Mouse (Mus musculus) hindbrain, postnatal 0 days (tissue): Measurements from ENCODE around the gene Tmem128. TPM values are rescaled to one million over a fixed set of nuclear protein-coding genes. Genes with fewer than 3 reads are reported as not detected.

Source experiments
- ATAC-seq: fragments of 200-750 bp; cut with Nextera tagmentation; 2 replicates; pipeline ENCODE4 v1.8.0; 2017; ENCODE audit warnings: mild to moderate bottlenecking, moderate TSS enrichment, moderate library complexity
- DNase-seq: peaks from one replicate; pipeline ENCODE4 v3.0.0-alpha.2; 2015; ENCODE audit warnings: low spot score
- H3K27ac ChIP-seq: fragments of 300-500 bp; sonication (generic); 2 replicates; pipeline ENCODE4 v1.5.1; 2014; ENCODE audit warnings: mild to moderate bottlenecking
- H3K27me3 ChIP-seq: fragments of 300-500 bp; sonication (generic); 2 replicates; pipeline ENCODE4 v1.6.1; 2014; ENCODE audit warnings: low read length, mixed read lengths; ENCODE audit not compliant: insufficient read depth
- H3K36me3 ChIP-seq: fragments of 300-500 bp; sonication (generic); 2 replicates; pipeline ENCODE4 v1.6.1; 2014; ENCODE audit warnings: low read length, mixed read lengths; ENCODE audit not compliant: insufficient read depth
- H3K4me1 ChIP-seq: fragments of 300-500 bp; sonication (generic); 2 replicates; pipeline ENCODE4 v1.6.1; 2014; ENCODE audit warnings: antibody characterized with exemption, low read length, mixed read lengths; ENCODE audit not compliant: insufficient read depth
- H3K4me2 ChIP-seq: fragments of 300-500 bp; sonication (generic); 2 replicates; pipeline ENCODE4 v1.6.1; 2014; ENCODE audit warnings: low read depth, mild to moderate bottlenecking, low read length, moderate library complexity, mixed read lengths
- H3K4me3 ChIP-seq: fragments of 300-500 bp; sonication (generic); 2 replicates; pipeline ENCODE4 v1.5.1; 2014; ENCODE audit warnings: low read length
- H3K9ac ChIP-seq: fragments of 300-500 bp; sonication (generic); replicated peaks from 2 replicates; pipeline ENCODE4 v1.6.1; 2014; ENCODE audit warnings: mild to moderate bottlenecking, low read length, moderate library complexity, mixed read lengths
- H3K9me3 ChIP-seq: fragments of 300-500 bp; sonication (generic); 2 replicates; pipeline ENCODE4 v1.6.1; 2016; ENCODE audit warnings: low read length, mixed read lengths
- CTCF ChIP-seq: IDR thresholded peaks from 2 replicates; pipeline ENCODE4 v1.5.1; 2016; ENCODE audit warnings: antibody characterized with exemption, control low read depth, low read depth
- WGBS: fragments of 180-500 bp; shearing (Covaris S2); extraction: QIAGEN DNeasy Blood & Tissue Kit; methylation state at CpG from one replicate; pipeline ENCODE4 v1.1.7; 2014; 5-methylcytosine and 5-hydroxymethylcytosine counted together
- polyA plus RNA-seq: library from polyadenylated mRNA; unstranded; fragments of >200 nt; fragmentation: Nextera tagmentation; extraction: Ambion mirVana; gene quantifications from 2 replicates; pipeline ENCODE4 v1.2.1, GENCODE M21; 2015
- total RNA-seq: library from RNA; depleted of rRNA; stranded (reverse); fragments of >200 nt; gene quantifications from 2 replicates; pipeline ENCODE4 v1.2.3, GENCODE M21; 2014; rRNA removed

Tmem128 gene
- total RNA-seq: 78.4 and 105 TPM in 2 replicates
- 108 and 114 TPM in 2 replicates for polyA plus RNA-seq

DNA sequence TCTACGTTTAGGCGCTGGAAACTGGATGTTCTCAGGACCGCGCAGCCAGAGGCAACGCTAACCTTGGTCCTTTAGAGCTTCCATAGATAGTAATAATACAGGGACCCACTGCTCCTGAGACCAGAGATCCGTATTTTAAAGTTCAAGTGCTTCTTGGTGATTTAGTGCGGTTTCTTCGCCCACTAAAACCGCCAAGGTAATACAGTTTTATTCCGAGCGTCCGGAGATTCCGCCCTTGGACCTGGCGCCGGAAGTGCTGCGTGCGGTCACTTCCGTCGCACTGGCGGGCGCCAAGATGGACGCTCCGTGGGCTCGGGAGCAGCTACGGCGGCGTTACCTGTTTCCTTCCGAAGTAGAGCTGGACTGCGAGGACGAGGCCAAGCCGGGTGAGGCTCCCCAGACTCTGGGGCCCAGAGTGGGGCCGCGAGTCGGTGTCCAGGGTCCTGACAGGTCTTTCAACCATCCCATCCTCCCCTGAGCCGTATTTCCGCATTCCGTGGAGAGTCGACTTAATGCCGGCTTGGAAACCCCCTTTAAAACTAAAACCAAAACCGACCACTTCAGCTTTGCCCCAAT, at the start of gene Tmem128:
Gene Tmem128 (plus strand): TSS at position 79 of the 576 bp plus-strand sequence.
- H3K4me3 ChIP-seq: peak within 1 kb of the TSS; percentile 97
- peak within 1 kb of the TSS; percentile 81 for H3K27ac ChIP-seq
- H3K27me3 ChIP-seq: no peaks in the 10 kb centered on the region
- peaks cover 17% of the 10 kb centered on the region for H3K36me3 ChIP-seq
- ATAC-seq: peak; percentile 84
- DNase-seq: peak; percentile 83
- no peak for TF ChIP-seq CTCF
- 0 out of 2 replicates have a peak, but pooled peaks cover 7% of the 10 kb centered on the region for H3K4me1 ChIP-seq
- under 1% methylated on average over 40 of the region's 40 CpGs for WGBS
- H3K9me3 ChIP-seq: no peaks in the 10 kb centered on the region
- H3K4me2 ChIP-seq: peak within 1 kb of the TSS; percentile 61
- peak within 1 kb of the TSS; percentile 80 for H3K9ac ChIP-seq

DNA sequence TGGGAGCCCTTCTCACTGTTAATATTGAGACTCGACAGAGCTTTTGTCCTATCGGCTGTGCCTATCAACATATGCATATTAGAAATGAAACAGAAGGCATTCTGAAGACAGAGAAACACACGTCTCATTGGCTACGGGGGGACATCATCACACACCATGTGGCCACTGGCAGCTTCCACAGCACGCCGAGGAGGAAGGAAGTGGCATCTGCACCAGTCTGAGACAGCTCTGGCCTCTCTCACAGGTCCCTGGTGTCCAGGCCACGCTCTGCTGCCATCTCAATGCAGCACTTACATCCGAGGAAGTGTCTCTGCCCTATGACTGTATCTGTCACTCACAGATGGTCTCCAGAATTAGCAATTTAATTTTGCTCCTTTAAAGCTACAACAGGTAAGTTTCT, 48.3 kb upstream of the Tmem128 start:
- Histone ChIP-seq H3K27me3 (no peaks in the 10 kb centered on the region), H3K9ac (no peak overlapping the region), H3K4me3 (no peak overlapping the region), H3K36me3 (peaks cover 49% of the 10 kb centered on the region), H3K27ac (no peak overlapping the region), H3K9me3 (no peaks in the 10 kb centered on the region), H3K4me1 (no peaks in the 10 kb centered on the region), H3K4me2 (no peak overlapping the region)
- ATAC-seq: no peak
- TF ChIP-seq CTCF: no peak
- DNase-seq: no peak
- WGBS: 86% methylated on average over 8 of the region's 8 CpGs

DNA sequence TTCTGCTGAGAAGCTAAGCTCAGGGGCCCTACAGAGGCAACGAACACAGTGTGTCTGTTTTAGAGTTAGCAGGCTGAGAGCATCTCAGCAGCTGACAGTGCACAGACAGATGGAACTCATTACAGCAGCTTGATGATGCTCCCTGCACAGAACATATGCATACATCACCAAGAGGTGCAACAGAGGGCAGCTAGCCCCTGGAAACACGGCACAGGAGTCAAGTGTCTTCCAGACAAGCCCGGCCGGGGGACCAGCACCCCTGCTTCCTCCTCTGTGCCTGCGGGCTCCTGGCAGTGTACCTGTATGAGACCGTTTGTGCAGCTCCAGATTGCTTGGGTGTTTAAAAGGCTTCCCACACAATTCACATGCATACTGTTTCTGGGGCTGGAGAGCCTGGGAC, 47.0 kb upstream of the Tmem128 start:
- H3K36me3 ChIP-seq: peaks cover 49% of the 10 kb centered on the region
- H3K9ac ChIP-seq: no peak overlapping the region
- H3K4me1 ChIP-seq: no peaks in the 10 kb centered on the region
- ATAC-seq (no peak), DNase-seq (no peak)
- 88% methylated on average over 6 of the region's 6 CpGs for WGBS
- no peaks in the 10 kb centered on the region for H3K27me3 ChIP-seq
- H3K9me3 ChIP-seq: no peaks in the 10 kb centered on the region
- H3K27ac ChIP-seq: no peak overlapping the region
- TF ChIP-seq CTCF: no peak
- H3K4me3 ChIP-seq: no peak overlapping the region
- H3K4me2 ChIP-seq: no peak overlapping the region

DNA sequence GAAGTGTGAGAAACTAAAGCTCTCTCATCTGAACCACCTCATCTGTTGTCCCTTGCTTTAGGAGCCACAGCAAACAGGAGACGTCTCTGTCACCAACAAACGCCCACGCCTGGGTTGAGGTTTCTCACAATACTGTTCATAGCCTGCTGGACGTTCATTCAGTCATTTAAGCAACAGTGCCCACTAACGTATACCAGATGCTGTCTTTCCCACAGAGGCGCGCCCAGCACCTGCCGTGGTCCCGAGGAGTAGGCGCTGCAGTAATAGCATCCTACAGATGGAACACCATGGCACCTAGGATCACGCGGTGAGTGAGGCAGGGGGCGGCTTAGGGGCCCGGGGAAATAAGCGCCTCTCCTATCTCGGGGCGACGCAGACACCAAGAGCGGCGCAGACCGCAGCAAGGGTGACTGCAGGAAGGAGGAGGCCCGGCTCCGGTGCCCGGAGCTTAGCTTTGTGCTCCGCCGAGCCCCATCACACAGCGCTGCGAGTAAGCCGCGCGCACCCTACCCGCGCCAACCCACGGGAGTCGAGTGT, 40.1 kb upstream of the Tmem128 start:
- Histone ChIP-seq H3K4me3 (peak overlapping the region; percentile 86), H3K9me3 (no peaks in the 10 kb centered on the region), H3K4me2 (peak overlapping the region; percentile 92), H3K4me1 (peaks cover 9% of the 10 kb centered on the region), H3K9ac (peak overlapping the region; percentile 88), H3K27me3 (no peaks in the 10 kb centered on the region), H3K27ac (peak overlapping the region; percentile 85), H3K36me3 (peaks cover 13% of the 10 kb centered on the region)
- under 1% methylated on average over 33 of the region's 35 CpGs for WGBS
- DNase-seq: peak; percentile 36
- peak; percentile 84 for ATAC-seq
- no peak for TF ChIP-seq CTCF

DNA sequence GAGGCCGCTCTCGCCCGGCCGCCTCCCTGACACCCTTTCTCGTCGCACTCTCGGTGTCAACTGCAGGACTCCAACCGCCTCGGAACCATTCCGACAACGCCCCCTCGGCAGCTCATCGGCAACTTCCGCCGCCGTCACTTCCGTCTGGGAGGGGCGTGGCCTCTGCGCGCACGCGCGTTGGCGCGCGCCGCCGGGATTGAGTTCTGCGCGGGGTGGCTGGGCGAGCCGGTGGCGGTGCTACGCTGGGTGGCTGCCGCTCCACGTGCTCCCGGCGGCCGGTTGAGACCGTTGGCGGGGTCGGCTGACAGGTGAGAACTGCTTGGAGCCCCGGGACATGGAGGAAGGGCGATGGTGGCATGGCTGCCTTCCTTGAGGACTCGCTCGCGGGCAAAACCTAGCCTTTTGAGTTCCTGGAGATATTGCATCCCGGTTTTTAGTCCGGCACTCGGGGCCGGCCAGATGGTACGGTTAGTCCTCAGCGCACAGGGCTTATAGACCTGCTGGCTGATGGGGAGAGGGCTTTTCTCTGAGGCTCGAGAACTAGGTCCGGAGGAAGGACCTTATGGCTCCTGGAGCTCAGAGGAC, 39.6 kb upstream of the Tmem128 start, which contains the start of the genes Zbtb49 and Lyar:
Gene Zbtb49 (minus strand): TSS at position 130 of the 585 bp plus-strand sequence.
Gene Lyar (plus strand): TSS at position 143 of the 585 bp plus-strand sequence.
- ATAC-seq (peak; percentile 94), DNase-seq (peak; percentile 96)
- Histone ChIP-seq H3K4me1 (peaks cover 9% of the 10 kb centered on the region), H3K36me3 (peaks cover 14% of the 10 kb centered on the region), H3K9ac (peak within 1 kb of the TSS; percentile 88), H3K4me3 (peak within 1 kb of the TSS; percentile 86), H3K27ac (peak within 1 kb of the TSS; percentile 85), H3K4me2 (peak within 1 kb of the TSS; percentile 92), H3K27me3 (no peaks in the 10 kb centered on the region), H3K9me3 (no peaks in the 10 kb centered on the region)
- no peak for TF ChIP-seq CTCF
- under 1% methylated on average over 55 of the region's 55 CpGs for WGBS

DNA sequence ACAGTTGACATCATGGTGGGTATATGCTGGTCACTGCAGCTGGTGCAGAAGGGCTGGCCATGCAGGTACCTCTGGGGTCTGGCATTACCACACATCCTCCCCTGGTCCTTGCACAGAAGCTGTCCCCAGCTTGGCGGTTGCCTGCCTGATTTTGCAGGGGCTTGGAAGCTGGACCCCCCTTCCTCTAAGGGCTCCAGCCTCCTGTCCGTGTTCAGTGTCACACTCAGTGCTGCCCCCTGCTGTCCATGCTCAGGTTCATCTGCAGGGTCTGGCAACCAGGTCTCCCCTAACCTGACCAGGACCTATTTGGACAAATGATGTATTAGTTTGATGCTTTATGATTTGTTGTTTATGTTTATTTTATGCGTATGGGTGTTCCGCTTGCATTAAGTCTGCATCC, 24.6 kb upstream of the Tmem128 start:
- Histone ChIP-seq H3K4me3 (no peak overlapping the region), H3K4me2 (no peak overlapping the region), H3K9ac (no peak overlapping the region), H3K27ac (no peak overlapping the region), H3K36me3 (peaks cover 30% of the 10 kb centered on the region), H3K4me1 (no peaks in the 10 kb centered on the region), H3K9me3 (no peaks in the 10 kb centered on the region), H3K27me3 (no peaks in the 10 kb centered on the region)
- peak; percentile 53 for DNase-seq
- 68% methylated on average over 4 of the region's 4 CpGs for WGBS
- peak; percentile 79 for TF ChIP-seq CTCF
- ATAC-seq: peak; percentile 67
